Mouse (Mus musculus) gastrocnemius, adult 18-20 months (tissue): ENCODE measurements at regions not wholly inside any gene's neighbourhood (a gene's known extent, or its start where the extent isn't known, plus 50 kb on each side); places are given as distances from the start of the nearest gene placed in this dataset.
"Not testable (repeated sequence)": the region's sequence is repeated elsewhere in the genome, so short reads cannot be mapped to it uniquely, and the experiment has no call there.

ENCODE experiments used
- DNase-seq: peaks from one replicate; pipeline ENCODE4 v3.0.0; 2021; ENCODE audit warnings: low spot score

DNA sequence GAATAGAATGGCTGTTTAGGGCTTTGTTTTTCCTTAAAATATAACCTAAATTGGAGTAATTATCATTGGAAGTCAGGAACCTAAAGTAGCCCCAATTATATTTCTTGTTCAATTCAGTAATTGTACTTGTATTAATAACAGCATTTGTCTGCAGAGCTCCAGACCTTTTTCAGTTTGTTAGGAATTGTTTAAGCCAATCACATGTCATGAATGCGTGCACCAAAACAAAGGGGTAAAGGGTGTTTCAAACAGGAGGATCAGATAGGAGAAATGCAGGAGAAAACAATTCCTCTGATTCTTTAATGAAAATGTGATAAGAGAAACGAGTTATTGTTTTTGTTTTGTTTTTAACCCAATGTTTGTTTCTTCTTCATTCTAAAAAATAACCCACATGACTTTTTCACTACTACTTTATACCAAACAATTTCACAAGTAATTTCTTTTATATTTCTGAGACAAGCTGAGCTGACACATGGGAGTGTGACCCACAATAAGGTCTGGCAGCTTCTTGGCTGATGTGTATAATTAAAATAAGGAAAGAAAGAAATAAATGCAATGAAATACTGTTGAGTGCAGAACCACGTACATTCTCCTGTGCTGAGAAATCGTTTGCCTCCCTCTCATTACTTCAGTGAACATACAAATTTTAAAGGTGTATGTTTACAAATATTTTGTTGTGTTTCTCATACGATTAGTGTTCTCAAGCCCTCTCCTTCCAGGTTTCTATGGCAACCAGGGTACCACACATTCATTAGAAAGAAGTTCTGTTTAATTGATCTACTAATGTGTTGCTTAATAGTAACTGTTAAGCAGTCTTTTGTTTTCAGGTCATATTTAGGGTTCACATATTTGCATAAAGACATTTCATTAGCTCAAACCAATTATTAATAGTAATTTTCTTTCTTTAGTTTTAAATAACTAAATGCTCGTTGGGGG is 397.7 kb downstream of the Isl1 start:
- DNase-seq, result no peak

- DNase-seq, result no peak
Measured at GRCm38 (mm10) chr13:115910866-115911449, 398.5 kb downstream of the Isl1 start.

DNA sequence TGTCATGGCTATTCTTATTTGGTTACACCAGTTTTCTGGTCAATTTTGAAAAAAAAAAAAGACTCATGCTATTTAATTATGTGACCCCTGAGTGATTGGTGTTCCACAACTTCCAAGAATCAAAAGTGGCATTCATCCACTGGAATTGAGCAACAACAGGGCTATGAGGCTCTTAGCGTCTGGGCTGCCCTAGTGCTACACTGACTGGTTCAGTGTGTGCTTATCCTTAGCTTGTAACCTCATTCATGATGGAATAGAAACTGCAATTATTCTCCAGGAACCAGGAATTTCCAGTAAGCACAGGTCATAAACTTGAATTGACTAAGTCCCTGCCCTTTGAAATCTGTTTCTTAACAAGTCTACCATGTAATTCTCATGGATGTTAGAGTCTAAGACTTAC is 428.9 kb downstream of the Isl1 start:
- DNase-seq, result no peak

GRCm38 (mm10) chr13:115860480-115860879 is 449.0 kb downstream of the Isl1 start:
- no peak for DNase-seq

- DNase-seq, result no peak
Measured at GRCm38 (mm10) chr13:115856632-115857031, 452.9 kb downstream of the Isl1 start.

DNA sequence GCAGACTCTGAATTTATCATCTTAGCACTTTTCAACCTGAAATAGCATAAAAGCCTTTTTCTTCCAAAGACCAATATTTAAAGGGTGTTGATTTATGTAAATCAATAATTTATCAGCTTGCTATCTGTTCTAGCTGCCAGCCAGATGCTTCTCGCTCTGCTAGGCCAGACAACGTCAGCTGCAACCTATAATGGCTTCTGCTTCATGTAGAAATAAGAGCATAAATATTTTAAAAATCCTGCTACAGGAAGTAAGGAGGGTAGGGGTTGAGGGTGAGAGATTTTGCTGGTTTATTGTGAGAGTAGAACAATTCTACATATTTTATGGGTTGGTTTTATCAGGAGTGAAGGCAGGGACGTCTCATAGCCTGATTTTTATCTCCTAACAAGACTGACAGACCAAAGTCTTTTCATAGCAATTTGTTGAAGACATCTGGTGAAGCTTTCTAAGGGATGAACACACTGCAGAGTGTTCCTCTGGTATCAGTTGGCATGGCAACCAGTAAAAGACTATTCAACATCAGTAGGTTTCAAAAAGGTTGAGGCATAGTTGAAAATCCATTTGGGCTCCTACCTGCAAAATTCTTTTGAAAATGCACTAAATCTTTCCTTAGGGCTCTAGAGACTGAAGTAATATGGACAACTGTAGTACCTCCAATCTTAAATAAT is 456.7 kb downstream of the Isl1 start:
- no peak for DNase-seq

DNA sequence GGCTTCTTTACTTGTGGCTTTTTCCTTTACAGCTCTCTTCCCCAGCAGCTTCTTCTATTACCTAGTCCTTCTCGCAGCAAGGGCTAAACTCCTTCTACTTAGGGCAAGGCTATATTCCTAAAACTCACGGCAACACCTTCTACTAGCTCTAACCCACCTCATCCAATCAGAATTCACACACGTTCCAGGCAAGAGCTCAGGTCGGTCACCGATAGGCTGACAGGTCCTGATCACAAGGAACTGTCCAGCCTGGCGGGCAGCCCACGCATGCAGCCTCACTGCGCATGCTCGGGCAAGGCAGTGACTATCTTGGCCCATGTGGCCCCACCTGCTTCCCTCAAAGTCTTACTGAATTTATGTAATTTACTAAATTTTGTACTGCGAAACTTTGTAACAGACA is 466.4 kb downstream of the Isl1 start:
- no peak for DNase-seq

- no peak for DNase-seq
Measured at GRCm38 (mm10) chr13:115836203-115836768, 473.2 kb downstream of the Isl1 start.

DNA sequence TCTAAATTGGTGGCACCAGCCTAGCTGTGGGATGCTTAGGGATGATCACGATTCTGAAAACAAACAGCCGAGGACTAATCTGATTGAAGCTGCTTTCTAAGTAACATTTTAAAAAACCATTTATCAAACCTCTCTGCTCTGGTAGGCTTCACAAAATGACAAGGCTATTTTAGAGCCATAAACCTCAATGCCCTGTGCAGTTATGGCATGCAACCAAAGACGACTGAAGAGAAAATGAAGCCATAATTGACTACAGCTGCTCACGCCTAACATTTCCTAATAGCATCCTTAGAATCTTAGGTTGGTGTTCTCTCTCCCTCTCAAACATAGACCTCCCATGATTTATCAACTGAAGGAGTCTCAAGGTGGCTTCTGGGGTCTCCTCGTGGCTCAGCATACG is 484.3 kb downstream of the Isl1 start:
- no peak for DNase-seq

- no peak for DNase-seq
Measured at GRCm38 (mm10) chr13:115822527-115822926, 487.0 kb downstream of the Isl1 start.

DNA sequence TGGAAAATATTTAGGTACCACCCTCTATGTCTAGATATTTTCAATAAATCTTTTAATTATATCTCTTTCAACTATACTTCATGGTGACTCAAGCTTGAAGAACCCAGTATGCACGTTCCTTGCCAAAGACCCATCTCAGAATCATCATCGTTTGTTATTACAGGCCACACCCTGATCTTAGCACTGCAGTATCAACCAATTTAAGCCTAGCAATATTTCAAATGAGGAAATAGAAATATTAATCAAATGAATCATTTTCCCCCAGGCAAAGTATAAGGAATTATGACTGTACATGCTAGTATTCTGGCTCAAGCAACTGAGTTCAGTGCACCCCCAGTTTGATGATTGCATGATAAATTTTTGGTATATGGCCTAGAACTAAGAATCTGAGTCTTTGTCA is 495.3 kb downstream of the Isl1 start:
- no peak for DNase-seq

GRCm38 (mm10) chr13:115799294-115799693 is 510.2 kb downstream of the Isl1 start:
- DNase-seq, result no peak

DNA sequence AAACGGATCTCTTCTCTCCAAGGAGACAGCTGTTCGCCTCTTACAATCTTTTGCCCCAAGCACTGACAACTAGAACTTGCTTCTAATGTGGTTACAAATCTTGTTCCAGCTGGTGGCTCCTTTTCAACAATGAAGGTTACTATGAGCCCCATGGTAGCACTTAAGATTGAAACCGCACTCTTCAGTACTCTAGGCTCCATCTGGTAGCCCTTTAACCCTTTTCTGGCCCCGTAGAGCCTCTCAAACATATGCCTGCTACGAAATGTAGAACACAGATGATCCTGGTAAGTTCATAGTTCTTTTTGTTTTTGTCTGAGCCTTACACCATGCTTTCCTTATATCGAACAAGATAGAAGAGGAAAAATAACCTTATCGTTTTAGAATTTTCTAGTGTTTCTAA is 558.2 kb downstream of the Isl1 start:
- no peak for DNase-seq

DNA sequence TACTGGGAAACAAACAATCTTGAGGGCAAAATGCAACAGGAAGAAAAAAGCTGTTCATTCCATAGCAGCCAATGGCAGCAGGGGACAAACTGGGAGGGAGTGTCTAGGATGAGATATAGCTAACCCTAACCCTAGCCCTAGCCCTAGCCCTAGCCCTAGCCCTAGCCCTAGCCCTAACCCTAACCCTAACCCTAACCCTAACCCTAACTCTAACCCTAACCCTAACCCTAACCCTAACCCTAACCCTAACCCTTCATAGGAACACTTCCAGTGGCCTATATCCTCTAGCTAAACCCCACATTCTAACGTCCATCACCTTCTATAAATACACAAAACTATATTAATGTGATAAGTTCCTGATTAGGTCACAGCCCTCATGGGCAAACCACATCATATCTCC is 567.4 kb downstream of the Isl1 start:
- not testable (repeated sequence) for DNase-seq

- DNase-seq, result no peak
Measured at GRCm38 (mm10) chr13:115727986-115728385, 581.5 kb downstream of the Isl1 start.

DNA sequence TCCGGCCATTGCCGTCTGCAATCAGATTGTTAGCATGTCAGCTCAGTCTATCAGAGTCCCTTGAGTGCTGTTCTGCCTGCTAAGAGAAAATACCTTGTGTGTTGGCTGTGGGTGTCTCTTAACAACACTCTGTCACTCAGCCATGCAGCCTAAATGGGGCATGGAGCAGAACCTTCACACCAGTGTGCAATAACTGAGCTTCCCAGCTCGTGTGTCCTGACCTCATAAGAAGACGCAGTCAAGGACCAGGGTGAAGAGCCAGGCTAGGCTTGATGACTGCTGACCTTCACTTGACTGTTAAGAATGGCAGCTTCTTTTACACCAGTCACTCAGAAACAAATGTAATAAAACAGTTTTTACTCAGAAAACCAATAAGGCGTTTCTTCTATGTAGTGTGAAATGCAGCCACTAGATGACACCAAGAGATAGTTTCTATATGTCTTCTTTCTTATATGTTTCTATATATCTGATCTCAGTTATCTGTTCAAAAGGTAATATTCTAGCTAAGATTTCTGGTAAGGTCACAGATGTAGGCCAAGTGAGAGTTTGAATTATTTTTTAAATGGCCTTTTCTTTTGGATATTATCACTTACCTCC is 584.0 kb downstream of the Isl1 start:
- no peak for DNase-seq

- no peak for DNase-seq
Measured at GRCm38 (mm10) chr13:115719276-115719675, 590.2 kb downstream of the Isl1 start.

DNA sequence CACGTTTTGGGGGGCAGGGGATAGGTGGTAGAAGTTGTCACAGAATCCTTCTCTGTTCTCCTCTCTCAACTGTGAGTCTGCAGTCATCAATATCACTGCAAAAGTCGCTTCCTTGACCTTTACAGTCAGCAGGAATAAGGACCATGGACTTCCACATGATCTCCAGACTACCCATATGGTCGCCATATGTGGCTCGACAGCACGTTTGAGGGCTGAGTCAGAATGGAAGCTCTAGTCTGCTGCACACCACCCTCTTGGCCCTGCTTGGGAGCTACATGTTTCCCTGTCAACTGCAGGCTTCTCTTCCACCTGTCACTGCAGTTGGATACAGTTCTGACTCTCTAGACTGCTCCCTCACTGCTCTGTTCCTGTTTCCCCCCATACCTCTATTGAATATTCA is 590.6 kb downstream of the Isl1 start:
- DNase-seq, result no peak

DNA sequence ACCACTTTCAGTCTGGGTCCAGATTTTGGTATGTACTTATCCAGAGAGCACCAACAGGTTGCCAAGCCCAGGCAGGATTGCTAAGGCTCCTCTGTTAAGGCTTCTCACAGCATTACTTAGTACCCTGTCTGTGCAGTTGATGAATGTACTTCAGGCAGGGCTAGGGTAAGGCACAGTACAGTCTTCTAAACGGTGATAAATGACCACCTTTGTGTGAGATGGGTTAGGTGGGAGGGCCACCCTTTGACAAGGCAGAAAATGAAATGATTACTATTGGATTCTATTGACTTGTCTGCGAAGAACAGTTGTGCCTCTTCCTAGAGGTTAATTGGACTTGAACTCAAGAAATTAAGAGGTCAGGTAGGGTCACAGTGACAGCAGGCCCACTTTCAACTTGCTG is 594.4 kb upstream of the Itga1 start:
- DNase-seq, result no peak

- DNase-seq, result no peak
Measured at GRCm38 (mm10) chr13:115687426-115687825, 585.7 kb upstream of the Itga1 start.

- no peak for DNase-seq
Measured at GRCm38 (mm10) chr13:115679591-115679990, 577.8 kb upstream of the Itga1 start.

DNA sequence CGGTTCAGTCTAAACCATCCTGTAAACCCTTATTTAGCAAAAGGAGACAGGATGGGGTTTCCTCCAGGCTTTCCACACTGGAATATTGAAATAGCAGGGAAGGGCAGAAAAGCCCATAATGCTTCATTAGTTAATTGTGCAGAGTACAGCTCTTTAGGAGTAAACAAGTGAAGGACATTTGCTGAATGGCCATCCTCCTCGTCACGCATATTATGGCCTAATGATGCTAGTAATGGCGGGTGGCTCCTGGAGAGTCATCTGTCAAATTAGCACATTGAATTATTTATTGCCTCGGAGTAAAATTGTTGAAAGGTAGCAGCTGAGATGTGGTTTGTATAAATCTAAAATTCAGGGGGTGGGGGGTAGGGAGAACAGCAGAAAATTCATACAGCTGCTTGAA is 575.1 kb upstream of the Itga1 start:
- DNase-seq, result no peak
